Mouse (Mus musculus) c-Kit-negative CD71-positive TER-119-positive erythroid progenitor cells, embryonic 14.5 days (primary cell): ENCODE data around the gene Gys1.

ENCODE experiments used
- DNase-seq: peaks from one replicate; pipeline ENCODE4 v3.0.0-alpha.2; 2013; ENCODE audit warnings: low read depth, low spot score

Gys1 gene

DNA sequence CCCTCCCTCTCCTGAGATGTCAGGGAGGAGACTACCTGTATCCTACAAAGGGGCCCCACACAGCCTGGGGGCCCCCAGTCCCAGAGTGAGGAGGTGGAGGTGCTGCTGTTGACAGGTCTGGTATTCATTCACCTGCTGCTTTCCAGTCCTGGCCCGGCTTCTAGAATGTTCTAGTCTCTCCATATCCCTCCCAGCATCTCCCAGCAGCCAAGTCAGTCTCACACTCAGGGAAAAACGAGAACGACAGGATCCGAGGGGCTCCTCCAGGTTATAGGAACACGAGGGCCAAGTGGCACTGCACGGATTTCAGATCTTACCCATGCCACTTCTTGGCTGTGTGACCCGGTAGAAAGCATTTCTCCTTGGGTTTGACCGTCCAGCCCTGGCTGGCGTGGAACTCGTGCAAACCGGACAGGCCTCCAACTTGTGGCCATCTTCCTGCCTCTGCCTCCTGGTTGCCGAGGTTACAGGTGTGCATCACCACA is 19.9 kb upstream of the Gys1 start:
- DNase-seq, result no peak

DNA sequence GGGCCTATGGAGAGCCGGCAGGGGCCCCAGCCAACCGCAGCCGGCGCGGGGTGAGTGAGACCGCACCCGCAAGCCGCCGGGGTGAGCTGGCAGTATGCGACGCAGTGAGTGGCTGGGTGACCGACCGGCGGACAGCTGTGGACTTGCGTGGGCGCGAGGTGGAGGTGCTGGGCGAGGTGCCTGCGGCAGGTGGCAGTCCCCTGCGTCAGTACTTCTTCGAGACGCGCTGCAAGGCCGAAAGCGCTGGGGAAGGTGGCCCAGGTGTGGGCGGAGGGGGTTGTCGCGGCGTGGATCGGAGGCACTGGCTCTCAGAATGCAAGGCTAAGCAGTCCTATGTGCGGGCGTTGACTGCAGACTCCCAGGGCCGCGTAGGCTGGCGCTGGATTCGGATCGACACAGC is 19.0 kb upstream of the Gys1 start:
- no peak for DNase-seq

DNA sequence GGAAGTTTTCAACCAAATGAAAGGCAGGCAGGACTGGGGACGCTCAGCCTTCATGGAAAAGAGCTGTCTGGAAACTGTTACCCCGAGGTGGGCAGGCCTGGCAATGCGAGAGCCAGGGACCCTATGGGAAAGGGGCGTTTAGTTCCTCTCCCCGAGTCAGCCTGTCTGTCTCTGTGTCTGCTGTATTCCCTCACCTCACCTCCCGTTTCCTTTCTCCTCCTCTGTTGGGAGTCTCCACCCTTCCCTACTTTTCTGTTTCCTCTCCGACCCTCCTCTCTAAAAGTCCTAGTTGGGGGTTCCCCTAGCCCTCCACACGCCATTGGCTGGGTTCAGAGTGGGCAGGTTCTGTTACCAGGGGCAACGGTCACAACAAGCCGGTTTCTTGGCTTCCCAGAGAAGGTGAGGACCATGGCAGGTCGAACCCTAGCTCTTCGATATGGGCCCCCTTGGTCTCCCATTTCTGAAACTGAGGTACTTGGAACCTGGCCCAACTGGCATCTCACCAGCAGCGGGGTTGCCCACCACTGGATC is 16.6 kb upstream of the Gys1 start:
- DNase-seq, result no peak

DNA sequence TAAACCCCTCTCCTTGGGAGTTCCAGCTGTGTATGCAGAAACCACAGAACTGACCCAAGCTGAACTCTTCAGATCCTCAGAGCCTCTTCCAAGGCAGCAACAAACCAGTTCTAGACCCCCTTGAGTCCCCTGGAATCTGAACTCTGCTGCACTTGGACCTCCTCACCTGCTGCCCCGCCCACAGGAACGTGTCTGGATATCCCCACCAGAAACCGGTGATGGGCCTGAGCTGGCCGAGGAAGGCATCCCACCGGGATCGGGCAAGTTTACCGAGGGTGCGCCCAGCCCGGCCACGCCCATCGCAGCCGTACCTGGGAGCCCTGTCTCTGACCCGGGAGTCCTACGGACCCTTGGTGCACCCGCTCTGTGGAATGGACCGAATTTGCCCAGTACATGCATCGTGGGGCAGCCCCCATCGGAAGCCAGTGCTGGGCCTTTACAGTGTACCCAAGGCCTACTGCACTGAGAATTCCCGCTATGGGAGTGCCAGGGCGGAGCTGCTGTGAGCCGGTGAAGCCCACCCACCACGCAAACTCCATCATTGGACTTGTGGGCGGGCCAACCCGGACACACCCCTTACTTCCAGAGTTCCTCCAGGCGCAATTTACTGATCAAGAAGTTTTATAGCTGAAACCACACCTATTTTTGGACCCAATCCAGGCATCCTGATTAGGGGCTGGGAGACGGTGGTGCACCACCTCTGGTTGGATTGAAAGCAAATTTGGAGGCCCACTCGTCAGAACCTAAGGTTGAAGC is 14.6 kb upstream of the Gys1 start:
- no peak for DNase-seq

DNA sequence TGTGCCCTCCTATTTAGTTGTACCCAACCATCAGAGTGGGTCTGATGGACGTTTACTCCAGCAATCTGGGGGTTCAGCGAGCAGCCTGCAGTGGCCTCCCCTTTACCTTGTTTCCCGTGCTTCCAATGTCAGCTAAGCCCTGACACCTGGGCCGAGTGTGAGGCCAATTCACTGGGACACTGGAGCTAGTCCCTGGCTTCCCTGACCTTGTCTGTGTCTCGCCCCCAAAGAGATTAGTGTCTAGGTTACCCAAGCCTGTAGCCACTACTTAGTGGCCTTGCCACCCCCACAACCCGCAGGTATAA is 14.1 kb upstream of the Gys1 start, which contains the start of gene Lhb:
Lhb (plus strand) TSS at position 206 of the 305 bp plus-strand sequence.
- DNase-seq, result no peak

DNA sequence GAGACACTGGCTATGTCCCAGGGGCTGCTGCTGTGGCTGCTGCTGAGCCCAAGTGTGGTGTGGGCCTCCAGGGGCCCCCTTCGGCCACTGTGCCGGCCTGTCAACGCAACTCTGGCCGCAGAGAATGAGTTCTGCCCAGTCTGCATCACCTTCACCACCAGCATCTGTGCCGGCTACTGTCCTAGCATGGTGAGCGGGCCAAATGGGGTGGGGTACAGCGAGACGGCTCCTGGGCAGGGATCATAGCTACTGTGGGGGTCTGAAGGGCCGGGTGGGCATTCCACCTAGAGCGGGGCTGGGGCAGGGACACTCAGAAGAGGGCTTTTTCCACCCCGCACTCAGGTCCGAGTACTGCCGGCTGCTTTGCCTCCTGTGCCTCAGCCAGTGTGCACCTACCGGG is 13.4 kb upstream of the Gys1 start:
- no peak for DNase-seq

DNA sequence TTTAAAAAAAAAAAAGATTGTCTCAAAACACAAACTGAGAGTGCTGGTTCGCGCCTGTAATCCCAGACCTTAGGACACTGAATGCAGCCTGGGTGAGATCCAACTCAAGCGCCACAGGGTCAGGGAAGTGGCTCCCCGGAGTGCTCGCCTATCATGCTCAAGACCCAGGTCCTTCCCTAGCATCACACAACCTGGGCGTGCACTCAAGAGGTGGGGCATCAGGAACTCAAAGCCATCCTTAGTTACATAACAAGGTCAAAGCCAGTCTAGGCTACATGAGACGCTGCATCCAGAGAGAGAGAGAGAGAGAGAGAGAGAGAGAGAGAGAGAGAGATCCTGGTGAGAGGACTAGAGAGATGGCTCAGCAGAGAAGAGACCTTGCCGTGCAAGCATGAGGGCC is 8.1 kb upstream of the Gys1 start:
- DNase-seq, result no peak

DNA sequence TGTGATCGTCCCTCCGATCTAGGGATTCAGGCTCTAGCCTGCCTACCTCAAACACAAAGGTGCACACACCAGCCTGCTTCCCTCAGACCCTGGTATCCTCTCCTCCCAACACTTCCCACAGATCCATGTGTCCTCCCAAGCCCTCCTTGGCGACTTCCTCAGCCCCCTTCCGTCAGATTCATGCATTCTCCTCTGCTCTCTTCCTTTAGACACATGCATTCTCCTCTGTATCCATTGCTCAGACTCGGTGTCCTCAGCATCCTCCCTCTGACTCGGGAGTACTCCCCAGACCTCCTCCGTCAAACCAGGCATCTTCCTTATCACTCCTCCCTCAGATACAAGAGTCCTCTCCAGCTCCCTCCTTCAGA is 825 bp upstream of the Gys1 start:
- no peak for DNase-seq

DNA sequence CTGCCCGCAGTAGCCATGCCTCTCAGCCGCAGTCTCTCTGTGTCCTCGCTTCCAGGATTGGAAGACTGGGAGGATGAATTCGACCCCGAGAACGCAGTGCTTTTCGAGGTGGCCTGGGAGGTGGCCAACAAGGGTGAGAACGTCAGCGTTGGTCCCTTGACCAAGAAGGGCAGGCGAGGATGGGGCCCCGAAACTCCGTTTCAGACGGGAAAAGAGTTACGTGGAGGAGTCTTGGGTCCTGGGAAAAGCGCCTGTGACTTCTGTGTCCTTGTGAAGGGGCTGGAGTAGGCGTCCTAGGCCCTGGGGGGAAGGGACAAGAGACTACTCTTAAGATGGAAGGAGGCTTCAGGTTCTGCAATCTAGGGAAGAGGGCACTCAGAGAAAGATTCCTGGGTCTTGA is 394 bp downstream of the Gys1 start:
- no peak for DNase-seq

DNA sequence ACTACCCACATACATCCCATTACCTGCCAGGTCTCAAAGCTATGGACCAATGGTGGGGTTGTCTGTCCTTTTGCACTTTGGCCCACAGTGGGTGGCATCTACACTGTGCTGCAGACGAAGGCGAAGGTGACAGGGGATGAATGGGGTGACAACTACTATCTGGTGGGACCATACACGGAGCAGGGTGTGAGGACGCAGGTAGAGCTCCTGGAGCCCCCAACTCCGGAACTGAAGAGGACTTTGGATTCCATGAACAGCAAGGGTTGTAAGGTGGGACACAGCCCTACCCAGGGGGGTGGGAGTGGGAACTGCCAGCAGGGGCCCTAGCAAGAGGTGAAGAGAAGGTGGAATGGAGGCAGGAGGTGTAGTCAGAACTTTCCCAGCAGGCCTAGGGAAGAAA is 1.8 kb downstream of the Gys1 start:
- DNase-seq, result no peak

DNA sequence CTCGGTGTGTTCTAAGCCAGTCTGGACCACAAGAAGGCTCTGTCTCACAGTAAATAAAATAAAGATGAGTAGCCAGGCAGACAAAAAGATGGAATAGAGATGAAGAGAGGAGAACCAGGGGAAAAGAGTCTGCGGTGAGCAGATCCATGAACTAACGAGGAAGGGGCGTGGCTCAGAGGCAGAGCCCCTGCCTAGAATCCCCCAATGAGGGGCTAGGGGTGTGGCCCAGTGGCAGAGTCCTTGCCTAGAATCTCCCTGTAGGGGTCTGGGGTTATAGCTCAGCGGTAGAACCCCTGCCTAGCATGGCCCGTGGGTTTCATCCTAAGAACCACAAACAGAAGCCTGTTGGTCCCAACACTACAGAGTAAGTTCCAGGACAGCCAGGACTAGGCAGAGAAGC is 2.4 kb downstream of the Gys1 start:
- DNase-seq, result no peak

DNA sequence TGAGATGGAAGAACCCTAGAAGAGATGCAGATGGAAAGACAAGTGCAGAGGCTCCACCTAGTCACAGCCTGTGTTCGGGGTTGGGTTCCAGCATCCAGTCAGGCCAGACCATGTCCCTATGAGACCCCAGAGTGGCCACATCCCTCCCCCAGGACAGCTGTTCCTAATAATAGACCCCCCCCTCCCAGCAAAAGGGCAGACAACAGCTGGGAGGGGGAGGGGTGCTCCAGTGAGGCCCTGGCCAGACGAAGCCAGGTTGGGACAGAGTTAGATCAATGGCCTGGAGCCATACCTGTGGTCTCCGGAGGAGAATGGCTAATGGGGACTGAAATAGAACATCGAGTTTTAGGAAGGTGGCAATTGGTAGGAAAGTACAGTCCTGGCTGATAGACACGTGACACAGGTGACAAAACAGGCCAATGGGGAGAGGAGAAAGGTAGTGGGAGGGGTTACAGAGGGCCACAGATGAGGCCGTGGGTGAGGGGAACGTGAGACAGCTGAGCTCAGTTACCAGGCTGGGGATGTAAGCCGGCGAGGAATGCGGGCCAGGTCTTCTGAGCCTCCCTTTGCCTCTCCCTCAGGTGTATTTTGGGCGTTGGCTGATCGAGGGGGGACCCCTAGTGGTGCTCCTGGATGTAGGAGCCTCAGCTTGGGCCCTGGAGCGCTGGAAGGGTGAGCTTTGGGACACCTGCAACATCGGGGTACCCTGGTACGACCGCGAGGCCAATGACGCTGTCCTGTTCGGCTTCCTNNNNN is 3.1 kb downstream of the Gys1 start, which contains the start of gene Ruvbl2:
Ruvbl2 (minus strand) TSS at position 576 of the 756 bp plus-strand sequence.
- DNase-seq, result no peak

DNA sequence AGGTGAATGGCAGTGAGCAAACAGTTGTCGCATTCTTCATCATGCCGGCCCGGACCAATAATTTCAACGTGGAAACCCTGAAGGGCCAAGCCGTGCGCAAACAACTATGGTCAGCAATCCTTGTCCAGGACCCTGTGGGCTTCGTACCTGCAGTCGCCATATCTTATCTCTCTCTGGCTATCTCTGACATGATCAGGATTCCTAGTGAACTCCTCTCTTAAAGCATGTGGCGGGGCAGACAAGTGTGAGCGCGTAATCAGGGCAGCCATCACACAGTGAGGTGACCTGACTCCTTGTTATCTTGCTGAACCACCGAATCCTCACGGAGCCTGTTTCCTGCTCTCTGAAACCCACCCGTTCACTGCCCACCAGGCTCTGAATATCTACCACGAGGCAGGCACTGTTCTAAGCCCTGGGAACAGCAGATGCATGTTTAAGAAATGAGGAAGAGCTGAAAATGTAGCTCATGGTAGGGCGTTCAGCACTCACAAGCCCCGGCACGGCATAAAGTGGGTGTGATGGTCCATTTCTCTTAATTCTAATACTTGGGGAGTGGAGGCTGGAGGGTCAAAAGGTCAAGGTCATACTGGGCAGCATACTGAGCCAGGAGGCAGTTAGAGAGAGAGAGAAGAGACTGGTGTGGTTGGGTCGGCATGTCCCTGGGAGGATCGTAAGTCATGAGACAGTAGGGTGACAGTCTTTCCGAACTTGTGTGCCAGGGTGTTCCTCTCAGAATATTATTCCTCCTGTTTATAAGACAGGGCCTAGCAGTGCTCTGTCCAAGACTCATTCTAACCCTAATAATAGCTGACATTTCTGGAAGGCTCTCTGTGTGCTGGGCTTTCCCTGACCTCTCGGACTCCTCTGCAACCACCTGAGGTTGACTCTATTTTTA is 9.1 kb downstream of the Gys1 start:
- no peak for DNase-seq

DNA sequence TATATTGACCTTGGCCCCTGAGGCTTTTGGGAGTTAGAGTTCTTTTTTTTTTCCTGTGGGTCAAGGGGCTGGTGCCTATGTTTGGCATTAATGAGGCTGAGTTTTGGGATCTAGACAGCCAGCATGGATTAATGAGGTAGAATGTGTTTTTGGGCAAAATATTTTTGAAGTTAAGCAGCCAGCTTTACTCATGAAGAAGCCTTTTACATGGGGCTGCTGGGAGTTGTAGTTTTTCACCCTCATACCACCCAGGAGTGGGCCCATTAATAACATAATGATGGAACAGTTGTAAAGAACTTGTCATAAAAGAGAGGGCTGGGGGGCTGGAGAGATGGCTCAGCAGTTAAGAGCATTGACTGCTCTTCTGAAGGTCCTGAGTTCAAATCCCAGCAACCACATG is 11.9 kb downstream of the Gys1 start:
- no peak for DNase-seq

DNA sequence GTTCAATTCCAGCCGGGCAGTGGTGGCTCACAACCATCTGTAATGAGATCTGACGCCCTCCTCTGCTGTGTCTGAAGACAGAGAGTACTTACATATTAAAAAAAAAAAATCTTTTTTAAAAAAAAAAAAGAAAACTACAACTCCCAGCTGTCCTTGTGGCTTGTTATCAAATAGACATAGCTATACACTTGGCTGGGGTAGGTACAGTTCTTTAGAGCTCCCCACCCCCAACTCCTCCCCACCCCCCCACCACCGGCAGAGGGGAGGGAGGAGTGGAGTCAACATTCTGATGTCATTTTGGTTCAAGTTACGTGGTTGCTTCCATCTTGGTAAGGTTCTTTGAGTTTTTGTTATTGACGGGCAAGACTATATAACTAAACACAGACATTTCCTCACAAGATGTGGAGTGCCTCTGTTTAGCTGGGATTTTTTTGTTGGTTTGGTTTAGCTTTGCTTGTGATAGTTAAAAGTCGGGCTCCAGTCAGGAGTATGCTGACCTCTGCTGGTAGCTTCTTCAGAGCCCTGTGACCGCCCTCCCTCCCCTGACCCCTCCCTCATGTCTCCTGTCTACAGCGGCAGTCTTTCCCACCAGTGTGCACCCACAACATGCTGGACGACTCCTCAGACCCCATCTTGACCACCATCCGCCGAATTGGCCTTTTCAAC is 12.8 kb downstream of the Gys1 start:
- no peak for DNase-seq

DNA sequence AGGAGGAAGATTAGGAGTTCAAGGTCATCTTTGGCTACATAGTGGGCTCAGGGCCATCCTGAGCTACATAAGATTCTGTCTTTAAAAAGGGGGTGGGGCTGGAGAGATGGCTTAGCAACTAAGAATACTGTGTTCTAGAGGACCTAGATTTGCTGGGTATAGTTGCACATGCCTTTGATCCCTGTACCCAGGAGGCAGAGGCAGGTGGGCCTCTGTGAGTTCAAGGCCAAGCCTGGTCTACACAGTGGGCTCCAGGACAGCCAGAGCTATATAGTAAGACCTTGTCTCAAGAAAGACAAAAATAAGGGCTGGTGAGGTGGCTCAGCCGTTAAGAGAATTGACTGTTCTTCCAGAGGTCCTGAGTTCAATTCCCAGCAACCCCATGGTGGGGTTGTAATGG is 15.3 kb downstream of the Gys1 start:
- no peak for DNase-seq

DNA sequence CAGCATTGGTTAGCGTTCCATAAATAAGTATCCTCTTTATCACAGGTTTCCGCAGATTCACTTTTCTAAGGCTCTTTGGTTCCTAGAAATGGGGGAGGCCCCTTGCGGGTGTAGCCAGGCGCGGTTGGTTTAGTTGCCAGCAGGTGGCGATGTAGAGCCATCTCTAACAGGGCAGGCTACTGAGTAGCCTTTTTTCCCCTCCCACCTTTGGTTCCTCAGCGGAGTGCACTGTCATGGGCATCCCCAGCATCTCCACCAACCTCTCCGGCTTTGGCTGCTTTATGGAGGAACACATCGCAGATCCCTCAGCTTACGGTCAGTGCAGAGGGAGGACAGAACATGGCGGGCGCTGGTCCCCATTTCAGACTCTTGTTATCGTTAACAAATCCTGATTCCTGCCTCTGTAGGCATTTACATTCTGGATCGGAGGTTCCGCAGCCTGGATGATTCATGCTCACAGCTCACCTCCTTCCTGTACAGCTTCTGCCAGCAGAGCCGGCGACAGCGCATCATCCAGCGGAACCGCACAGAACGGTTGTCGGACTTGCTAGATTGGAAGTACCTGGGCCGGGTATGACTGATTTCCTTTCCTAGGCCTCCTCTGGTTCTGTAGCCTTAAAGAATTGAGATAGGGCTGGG is 16.8 kb downstream of the Gys1 start:
- DNase-seq, result peak; percentile 84

DNA sequence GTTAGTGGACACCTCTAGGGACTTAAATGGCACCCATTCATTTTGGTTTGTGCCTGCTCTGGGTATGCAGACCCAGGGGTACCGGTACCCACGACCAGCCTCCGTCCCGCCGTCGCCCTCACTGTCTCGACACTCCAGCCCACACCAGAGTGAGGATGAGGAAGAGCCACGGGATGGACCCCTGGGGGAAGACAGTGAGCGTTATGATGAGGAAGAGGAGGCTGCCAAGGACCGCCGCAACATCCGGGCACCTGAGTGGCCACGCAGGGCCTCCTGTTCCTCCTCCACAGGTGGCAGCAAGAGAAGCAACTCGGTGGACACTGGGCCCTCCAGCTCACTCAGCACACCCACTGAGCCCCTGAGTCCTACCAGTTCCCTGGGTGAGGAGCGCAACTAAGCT is 20.3 kb downstream of the Gys1 start:
- no peak for DNase-seq

DNA sequence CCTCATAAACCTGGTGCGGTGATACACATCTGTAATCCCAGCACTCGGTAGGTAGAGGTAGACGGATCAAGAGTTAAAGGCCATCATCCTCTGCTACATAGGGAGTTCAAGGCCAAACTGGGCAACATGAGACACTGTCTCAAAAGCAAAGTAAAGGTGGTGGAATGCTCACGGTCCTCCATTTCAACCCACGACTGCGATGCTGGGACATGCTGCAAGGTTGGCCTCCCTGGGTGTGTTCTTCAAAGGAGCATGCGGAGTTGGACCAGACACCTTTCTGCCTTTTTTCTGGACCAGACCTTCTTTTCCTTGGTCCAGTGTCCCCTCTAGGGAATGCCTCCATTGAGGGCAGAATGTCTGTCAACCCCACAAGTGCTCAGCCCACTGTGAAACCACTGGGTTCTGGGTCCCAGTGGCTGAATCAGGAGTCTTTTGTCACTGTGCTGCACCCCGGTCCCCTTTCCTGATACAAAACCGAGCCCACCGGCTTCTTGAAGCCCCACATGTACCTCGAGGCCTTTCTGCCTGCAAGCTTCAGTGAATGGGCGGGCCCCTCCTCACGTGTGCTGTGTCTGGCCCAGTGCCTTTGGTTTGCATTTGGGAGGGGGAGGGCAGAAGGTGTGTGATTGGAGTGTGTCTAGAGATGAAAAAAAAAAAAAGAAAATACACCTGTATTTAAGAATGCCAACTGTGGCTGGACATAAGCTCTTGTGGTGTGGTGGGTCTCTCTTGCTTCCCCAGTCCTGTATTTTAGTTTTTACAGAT is 21.5 kb downstream of the Gys1 start:
- DNase-seq, result no peak

DNA sequence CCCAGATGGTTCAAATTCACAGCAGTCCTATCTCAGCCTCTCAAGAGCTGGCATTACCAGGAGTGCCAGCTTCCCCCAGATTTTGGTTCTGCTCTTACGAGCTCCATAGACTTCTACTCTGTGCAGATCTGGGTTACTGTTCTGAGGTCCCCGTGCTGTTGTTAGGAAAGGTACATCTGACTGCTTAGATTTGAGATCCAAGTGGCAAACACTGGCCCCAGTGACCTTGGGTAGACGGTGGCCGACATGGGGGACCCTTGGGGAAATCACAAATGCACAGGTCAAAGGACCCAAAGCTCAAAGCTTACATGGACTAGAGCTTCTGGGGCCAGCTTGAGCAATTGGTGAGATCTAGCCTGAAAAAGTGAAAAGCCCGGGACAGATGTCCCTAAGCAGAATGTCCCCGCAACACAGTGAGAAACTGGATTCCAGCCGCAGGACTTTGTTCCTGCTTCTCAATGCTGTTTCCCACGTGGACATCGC is 22.1 kb downstream of the Gys1 start:
- no peak for DNase-seq
